Mouse (Mus musculus) right cerebral cortex, postnatal 10 days (tissue): ENCODE measurements at regions not wholly inside any gene's neighbourhood (a gene's known extent, or its start where the extent isn't known, plus 50 kb on each side); places are given as distances from the start of the nearest gene placed in this dataset.
A peak's percentile ranks its signal among the peaks of the same experiment; 100 is the strongest.

Experiments used
- DNase-seq, 2 experiments: peaks; one replicate each; pipeline ENCODE4 v3.0.0; 2021; ENCODE audit warnings: low spot score in 2 of 2

DNA sequence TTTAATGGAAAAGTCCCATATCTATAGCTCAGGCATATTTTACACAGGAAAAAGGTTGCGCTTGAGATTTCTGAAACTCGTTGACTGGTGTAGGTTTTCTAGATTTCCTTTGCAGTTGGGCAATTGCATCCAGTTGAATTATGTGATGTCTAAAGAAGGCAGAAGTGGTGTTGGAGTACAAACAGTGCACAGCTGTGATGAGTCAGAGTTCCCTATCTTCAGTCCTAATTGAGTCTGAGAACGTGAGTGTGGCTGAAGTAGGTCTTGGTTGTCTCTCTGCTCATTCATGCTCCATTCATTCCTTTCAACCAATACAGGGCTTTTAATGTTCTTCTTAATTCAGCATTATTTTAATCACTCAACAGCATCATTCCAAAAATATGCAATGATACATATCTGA is 142.9 kb upstream of the Dpyd start:
- no peak for DNase-seq

DNA sequence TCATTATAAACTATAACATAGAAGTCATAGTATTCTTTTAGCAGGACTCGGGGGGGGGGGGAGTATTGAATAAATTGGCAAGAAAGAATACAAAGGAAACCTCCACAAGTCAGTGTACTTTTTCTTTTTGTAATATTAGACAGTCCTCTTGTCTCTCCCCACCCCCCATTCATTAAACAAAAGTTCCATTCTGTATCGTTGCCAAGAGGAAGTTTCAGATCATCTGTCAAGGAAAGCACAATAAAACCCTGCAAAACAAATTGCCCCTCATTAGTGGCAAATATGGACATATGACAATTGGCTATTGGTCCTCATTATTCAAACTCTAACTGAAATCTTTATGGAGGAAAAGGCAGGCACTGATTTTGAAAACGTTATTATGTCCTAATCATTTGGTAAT is 140.2 kb upstream of the Dpyd start:
- DNase-seq: no peak

DNA sequence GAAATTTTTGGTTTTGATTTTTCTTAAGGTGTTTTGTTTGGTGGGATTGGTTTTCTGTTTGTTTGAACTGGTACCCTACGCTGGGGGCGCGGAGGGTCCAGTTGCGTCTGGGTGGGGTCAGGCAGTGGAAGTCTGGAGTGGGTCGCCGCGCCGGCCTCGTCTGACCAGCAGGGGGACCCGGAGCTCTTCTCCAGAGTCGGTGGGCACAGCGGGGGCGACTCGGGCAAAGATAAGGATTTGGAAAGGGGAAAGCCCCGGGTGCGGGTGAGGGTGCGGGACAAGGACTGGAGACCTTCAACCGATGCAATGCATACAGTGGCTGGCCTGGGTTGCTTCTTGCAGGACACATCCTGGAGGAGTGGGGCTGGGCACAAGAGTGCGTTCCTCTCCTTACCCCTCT is 136.2 kb upstream of the Dpyd start:
- DNase-seq: peak; percentile 57 to 72

DNA sequence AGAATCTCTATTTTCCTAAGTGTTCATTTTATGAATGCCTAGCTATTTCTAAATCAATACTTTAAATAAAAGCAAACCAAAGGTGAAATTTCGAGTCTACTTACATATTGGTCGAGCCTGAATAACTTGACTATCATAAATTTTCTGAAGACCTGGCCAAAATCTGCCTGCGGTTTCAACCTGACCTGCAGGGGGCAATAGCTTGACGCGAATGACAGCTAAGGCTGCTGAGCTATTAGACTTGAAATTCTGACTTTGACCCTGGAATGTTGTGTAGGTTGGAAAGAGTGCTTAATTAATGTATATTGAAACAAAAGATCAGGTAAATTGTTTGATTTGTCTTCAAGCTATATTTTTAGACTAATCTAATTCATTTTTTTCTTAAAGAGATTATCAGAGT is 133.4 kb upstream of the Dpyd start:
- peak; percentile 67 to 84 for DNase-seq

DNA sequence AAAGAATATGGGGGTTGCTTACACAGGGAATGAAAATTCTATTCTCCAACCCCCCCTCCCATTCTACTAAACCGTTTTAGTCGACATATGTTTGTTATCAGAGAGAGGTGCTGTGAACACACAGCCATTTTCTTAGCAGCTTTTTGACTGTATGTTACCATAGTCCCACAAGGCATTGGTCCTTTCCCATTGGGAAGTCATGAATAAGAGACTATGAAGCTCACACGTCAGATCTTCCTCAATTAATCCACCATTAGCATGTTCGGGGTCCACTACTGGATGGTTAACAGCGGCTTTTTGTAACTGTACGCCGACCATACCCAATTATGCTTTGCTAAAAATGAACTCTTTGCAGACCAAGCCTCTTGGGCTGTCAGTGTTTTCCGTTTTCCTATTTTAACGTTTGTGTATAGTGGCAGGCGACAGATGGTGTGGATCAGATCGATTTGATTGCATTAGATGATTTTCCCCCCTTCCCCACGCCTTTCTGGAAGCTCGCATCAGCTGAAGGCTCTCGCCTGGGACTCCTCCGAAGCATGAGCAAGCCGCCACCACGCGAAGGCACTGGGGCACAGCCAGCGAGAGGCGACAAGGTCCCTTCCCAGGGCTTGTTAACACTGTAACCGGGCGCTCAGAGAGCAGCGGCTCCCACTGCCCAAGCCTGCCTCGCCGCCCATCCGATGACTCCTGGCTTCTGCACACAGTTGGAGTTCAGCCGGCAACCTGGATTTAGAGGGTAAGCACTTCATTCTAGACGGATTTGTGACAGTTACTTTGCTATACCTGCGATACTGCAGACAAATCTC is 131.9 kb upstream of the Dpyd start:
- DNase-seq: peak; percentile 76 to 79

DNA sequence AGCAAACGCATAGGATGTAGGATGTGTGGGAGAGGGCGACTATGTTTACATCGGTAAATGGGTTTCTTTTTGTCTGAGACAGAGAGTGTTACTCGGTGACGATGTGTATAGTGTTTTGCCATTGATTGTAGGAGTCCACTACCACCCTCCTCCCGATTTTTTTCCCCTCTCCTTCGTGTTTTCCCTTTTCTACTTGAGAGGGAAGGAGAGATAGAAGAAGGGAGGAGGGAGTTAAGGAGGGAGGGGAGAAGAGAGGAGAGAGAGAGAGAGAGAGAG is 131.4 kb upstream of the Dpyd start:
- no peak for DNase-seq

DNA sequence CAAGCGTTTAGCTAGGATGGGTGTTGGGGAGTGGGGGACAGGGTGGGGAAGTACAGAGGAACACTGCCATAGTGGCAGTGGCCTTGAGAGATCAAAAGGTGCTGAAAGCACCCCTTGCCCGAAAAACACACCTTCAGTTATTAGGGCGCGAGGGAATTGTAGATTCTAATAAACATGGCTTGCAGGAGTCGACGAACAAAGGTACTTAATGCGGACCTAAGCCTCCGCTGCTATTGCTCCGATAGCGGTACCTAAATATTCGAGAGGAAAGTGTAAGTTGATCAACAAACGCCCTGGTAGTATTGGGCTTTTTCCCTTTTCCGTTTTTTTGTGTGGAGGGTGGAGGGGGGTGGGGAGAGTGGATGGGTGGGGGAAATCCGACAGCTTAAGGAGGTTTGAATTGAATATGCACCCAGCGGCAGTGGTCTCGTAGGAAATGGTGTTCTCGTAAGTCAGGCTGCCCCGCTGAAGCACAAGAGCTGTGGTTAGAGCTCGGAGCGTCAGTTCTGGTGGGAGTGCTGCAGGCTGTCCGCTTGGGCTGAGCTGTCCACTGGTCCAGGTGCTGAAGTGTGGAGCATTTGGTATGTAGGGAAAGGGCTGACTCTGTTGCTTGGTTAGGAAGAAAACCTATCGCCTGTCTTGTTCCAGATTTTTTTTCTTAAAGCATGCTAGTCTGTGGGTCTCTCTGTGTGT is 130.8 kb upstream of the Dpyd start:
- peak; percentile 83 to 86 for DNase-seq

DNA sequence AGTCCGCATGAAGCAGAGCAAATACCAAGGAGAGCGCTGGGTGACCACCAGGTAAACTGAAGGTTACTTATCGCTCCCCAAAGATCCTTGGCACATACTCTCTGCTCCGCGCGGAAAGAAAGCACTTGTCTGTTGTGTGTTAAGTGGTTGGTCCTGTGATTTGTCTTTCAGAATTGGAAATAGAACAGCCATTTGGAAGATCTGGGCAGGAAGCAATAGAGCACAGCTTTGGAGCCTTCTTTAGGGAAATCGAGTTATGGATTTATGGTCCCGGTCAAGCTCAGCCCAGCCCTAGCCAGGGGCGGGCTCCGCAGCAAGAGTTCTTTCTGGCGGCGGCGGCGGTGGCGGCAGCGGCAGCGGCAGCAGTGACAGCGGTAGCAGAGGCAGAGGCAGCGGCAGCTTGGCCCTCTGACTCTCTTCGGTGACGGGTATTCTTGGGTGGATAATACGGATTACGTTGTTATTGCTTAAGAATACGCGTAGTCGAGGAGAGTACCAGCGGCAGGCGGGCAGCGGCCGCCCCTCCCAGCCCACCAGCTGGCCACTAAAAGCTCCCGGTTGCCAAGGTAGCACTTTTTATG is 128.4 kb upstream of the Dpyd start:
- DNase-seq: peak; percentile 38 to 55

DNA sequence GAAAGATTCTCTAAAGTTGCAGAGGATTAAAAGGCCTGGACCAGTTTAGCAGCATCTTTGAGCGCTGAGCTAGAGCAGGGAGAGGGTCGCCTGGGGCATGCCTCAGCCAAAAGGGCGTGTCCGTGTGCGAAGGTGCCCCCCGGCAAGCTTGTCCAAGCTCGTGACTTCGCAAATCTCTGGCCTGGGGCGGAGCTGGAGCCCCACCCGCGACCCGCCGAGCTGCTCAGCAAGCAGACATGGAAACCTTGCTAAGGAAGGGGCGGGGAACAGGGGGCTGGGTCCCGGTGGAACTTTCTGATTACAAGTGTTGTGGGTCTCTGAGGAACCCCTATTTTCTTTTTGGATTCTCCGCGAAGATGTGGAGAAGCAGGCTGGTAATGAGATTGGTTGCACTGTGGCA is 127.6 kb upstream of the Dpyd start:
- DNase-seq: peak; percentile 44 to 52

DNA sequence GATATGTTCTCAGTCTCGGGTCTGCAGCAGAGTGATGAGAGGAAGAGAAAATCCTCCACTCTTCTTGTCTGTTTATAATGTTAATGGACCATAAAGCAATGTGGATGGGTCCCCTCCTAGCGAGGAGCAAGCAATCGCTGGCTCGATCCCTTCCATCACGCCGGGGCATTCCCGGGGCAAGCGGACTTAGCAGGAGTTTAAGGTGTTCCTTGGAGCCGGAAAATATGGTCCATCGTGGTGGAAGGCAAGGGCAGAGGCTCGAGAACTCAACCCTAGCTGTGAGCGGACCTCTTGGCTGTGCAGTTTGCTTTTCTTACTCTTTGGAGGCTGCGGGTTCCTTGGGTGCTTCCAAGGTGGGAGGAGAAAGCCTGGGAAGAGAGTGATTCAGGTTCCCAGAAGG is 127.1 kb upstream of the Dpyd start:
- DNase-seq: peak; percentile 28 to 34

DNA sequence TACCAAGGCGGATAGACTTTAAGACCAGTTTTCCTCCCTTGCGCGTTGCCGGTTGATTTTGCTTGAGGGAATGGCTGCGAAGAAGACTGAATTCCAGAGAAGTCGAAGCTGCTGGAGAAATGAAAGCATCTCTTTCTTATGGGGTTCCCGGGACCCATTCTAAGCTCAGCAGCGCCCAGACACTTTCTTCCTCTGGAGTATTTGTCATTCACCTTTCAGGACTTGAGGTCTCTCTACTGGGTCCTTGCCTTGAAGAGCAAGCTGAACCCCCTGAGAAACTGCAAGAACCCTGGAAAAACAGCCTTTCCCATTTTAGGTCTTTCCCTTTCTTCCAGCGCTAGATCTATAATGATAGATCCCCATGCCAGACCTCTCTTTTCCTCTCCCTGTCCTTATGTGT is 126.7 kb upstream of the Dpyd start:
- no peak for DNase-seq

DNA sequence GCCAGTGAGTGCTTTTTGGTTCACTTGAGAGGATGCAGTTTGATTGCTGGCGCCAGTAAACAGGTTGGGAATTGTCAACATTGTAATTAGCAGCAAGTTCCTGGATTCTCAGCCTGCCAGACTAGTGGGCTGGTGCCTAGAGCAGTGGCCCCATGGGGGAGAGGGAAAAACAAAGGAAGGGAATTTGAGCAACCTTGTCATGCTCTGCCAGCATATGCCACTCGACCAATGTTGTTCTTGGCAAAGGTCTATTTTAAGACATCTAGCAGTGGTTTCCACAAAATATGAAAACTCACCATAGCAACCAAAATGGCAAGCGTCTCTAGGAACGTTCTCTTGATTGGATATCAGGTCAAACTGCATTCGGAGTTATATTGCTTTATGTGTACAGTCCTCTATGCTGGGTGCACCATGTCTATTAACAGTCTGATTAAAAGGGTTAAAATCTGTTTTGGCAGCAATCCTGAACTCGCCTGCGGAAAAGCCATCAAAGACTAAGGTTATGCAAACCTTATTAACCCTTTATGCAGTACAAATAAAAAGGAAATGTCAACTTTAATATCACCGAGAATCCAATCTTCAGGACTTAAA is 118.1 kb upstream of the Dpyd start:
- peak in 1 of 2 experiments; percentile 39 for DNase-seq

DNA sequence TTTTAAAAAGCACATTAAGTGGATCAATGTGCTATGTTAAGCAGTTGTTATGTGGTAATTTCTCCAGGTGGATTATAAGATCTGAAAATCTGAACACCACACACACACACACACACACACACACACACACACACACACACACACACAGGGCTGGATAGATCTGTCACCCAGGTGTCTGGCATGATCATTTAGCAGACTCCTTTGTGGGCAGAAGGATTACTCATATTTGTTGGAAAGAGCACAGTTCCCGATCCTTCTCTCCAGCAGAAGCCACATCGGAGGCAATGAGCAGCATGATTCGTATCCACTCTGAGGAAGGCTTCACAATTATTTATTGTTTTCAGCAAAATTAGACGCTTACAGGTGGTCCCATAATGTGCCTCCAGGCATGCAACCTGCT is 116.6 kb upstream of the Dpyd start:
- no peak for DNase-seq

DNA sequence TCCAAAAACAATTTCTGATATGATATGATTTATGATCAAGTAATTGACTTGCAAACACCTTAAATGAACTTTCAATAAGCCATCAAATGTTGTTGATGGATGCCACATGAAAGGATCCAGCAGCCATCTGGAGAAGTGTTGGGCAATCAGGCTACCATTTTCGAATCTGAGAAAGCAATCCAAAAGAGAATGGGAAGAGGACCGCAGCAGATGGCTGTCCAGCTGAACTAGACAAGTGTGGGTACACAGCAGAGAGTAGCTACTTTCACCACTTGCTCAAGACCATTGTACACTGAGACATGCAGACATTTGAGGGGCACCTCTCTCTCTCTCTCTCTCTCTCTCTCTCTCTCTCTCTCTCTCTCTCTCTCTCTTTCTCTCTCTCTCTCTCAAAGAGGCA is 102.3 kb upstream of the Dpyd start:
- DNase-seq: peak in 1 of 2 experiments; percentile 47

DNA sequence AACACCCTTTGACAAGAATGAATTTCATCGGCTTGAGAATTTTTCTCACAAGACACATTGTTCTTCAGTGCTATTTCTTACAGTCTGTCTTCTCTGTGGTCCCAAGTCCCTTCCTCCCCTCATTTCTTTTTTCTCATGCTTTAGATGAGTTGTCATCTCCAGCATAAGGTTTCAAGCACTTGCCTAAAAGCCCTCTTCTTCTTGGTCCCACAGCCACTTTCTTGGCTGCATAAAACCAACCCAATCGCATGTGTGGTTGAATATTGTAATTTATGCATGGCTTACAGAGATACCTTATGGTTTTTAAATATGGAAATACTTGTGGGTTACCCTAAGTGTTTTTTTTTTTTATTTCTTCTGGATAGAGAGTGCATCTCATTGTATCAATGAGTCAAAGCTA is 96.3 kb upstream of the Dpyd start:
- no peak for DNase-seq

DNA sequence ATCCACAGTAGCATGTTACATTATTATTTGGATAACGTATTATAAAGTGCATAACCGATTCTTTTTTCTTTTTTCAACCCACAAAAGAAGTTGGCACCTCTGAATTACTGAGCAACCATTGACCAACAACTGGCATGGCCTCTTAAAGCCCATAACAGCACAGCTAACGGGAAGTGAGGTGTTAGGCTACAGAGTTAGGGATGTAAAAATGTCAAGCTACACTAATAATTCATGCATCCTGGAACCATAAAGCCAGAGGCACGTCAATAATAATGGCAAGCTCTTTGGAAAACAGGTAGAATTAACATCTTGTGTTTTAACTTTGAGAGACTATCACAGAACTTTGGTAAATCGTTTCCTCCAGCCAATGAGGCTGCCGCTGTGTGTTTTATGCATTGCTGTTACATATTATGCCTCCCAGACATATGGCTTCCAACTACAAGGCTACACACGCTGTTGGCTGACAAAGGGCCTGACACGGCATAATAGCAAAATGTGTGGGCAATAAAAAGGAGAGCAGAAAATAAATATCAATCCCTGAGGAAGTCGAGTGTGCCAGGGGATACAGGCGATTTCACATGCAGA is 89.6 kb upstream of the Dpyd start:
- no peak for DNase-seq

DNA sequence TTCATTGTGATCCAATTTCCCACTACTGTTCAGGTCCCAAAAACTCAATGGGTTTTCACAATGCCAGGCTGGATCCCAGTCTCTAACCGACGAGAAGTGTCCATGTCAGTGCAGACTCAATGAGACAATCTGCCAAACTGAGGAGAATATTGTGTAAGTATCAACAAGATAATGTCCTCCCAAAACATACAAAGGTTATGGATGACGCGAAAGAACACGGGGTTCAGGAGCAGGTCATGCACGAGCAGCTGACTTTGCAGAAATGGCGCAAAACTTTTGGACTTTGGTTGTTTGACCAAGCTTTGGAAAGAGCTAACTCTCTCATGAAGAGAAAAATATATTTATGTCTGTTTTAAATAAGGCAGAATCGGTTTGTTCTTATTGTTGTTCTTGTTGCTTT is 83.9 kb upstream of the Dpyd start:
- no peak for DNase-seq

DNA sequence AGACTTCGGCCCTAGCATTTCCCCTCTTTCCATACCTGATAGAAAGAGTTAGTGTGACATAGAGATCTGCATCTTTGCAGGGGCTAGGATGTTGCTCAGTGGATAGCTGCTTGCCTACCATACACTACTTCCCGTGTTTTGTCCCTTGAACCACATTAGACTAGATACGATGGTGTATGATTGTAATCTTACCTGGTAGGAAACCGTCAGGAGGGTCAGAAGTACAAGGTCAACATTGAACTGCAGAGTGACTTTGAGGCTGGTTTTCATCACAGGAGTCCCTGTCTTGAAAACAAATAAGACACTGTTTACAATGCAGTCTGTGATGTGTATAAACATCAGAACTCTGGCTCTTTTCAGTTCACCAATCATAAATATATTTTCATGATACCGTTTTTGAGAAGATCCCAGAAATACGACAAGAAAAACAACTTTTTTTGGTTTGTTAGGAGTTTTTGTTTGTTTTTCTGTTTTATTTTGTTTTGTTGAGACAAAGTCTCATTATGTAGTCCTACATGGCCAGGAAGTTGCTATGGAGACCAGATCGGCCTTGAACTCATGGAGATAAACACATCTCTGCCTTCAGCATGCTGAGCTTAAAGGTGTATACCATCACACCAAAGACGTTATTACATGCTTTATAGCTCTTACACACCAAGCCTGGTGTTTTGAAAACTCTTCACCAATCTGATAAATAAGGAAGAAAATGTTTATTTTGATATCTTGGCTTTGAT is 81.2 kb upstream of the Dpyd start:
- no peak for DNase-seq

DNA sequence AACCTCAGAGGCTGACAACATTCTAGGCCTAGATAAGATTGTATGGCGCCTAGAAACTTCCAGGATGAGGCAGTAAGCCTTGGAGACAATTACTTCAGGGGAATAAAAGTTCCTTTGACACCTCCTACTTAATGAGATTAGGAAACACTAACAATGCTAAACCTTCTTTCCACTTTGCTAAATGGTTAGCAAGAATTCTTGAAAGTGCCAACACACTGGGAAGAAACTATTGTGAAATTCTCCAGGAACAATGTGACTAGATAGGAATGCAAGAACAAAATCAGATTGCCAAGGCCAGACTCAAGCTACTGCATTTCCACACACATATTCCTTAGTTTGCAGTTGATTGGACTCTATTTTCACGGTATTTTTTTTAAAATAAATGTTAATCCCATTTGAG is 76.0 kb upstream of the Dpyd start:
- DNase-seq: no peak

DNA sequence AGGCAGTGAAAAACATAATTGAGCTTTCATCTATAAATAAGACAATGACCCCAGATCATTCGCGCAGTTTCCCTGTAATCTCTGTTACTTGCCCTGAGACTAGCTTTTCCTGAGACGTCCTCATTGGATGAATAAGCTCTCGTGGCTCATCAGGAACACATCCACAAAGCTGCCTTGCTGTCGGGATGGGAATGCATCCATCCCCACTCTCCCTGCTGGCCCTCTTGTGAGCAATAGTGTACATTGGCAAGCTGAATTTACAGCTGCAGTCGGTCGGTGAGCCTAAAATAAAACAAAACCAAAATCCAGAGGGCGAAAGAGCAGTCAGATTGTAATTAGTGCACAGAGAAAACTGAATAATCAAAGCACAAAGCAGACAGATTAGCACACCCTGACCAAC is 74.5 kb upstream of the Dpyd start:
- no peak for DNase-seq

DNA sequence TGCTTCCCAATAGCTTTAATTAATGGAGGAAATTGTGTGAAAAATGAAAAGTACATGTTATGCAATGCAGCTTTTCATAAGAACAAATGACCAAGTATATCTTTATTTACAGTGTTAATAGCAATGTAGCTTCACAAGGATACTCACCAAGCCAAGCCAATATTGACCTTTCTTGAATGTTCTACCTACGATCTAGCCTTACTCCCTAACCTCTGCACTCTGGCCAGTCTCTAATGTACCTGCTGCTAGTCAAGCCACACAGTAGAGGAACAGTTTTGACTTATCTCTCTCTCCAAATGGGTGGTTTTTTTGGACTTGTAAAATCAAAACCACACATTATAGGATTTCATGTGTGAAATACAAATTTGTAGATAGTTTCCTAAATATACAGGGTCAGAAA is 70.8 kb upstream of the Dpyd start:
- DNase-seq: no peak

DNA sequence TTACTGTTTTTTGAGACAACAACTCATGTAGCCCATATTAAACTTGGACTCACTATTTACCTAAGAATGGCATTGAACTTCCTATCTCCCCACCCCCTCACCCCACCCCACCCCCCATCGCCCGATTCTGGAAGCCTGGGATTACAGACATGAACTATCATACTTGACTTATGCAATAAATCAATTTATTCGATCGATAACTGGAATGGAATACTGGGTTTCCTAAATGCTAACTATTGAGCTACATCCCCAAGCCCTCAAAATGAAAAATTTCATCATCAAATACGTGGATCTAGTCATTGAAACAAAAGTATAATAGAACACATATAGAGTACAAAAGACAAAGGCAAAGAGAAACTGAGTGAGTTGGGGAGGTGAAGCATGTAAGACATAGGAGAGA is 70.1 kb upstream of the Dpyd start:
- no peak for DNase-seq
